Mouse (Mus musculus): Measurements from ENCODE around the gene Hcfc2.

The Hcfc2 gene

DNA sequence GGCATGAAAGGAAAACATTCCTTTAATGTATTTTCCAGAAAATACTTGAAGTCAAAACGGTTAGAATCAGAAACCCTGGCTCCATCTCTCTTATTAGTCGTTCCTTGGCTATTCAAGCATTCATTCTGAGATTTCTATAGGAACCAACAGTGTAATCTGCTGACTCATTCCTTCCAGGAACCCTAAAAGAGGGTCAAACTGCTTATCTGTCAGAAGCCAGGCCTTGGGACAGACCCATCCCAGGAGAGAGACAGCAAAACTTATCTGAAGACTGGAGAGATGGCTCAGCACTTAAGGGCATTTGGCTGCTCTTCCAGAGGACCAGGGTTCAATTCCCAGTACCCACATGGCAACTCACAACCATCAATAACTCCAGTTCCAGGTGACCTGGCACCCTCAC, 81.1 kb downstream of the Hcfc2 start:
- DNase-seq = no peak

DNA sequence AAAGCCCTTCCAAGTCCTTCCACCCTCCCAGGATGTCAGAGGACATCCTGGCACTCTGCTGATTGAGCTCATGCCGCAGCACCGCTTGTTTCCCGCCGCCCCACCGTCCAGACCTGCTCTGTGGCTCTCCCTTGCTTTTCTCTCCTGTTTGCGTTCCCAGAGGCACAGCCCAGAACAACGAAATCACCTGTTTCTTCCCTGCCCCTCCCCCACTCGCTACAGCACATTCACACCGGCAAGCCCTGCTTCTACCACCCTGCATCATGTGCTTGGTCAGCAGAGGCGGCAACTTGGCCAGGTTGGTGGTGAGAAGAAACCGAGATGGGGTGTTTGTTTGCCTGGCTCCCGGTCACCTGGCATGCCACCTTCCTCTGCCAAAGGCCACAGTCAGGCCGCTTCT, 81.9 kb downstream of the Hcfc2 start:
- DNase-seq = no peak

DNA sequence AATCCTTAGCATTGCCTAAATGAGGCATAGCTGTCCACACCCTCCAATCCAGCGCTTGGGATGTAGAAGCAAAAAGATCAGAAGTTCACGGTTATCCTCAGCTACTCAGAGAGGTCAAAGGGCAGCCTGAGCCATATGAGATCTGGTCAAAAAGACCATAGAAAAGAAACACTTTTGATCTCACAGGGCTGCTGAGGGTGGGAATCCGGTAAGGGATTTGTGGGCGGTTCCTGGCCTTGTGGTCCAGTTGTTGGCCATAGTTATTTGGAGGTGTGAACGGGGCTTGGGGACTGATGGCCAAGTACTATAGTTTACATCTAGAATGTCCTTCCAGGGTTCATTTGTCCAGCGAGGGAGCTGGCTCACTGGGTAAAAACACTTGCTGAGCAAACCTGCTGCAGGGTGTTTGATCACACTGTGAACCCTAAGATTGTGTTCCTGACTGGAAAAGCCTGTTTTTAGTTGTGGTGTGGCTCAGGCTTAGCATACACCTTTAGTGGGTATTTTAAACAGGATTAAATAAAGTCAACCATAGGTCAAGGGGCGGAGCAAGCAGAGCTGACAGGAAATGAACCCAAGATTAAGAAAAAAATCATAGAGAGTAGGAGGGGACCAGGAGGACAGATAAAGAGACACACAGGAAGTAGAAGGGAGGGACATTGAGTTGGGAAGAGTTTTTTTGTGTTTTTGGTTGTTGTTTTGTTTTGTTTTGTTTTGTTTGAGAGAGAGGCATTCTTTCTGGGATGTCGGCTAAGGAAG, 83.0 kb downstream of the Hcfc2 start:
- no peak for DNase-seq

GRCm38 (mm10) chr10:82779831-82780230, 83.9 kb downstream of the Hcfc2 start:
- DNase-seq = no peak

- no peak for DNase-seq
These were observed 84.4 kb downstream of the Hcfc2 start for GRCm38 (mm10) chr10:82780322-82780721.

- DNase-seq = no peak
These were observed 84.9 kb downstream of the Hcfc2 start for GRCm38 (mm10) chr10:82780816-82781215.

DNA sequence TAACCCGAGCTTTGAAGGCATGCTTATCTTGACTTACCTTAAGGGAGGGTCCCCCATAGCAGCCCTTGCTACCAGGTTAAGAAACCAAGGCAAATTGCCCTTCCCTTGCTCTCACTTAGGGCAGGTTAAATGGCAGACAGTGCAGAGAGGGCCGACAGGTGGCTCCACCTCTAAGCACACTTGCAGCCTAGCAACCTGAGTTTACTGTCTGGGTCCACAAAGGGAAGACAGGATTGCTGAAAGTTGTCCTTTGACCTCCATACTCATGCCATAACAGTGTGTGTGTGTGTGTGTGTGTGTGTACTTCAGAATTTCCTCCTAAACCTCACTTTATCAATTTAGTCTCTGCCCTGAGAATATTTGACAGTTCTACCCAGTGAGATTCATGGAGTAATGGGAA, 86.5 kb downstream of the Hcfc2 start:
- DNase-seq = no peak

- no peak for DNase-seq
These were observed 93.2 kb downstream of the Hcfc2 start for GRCm38 (mm10) chr10:82789181-82789580.

DNA sequence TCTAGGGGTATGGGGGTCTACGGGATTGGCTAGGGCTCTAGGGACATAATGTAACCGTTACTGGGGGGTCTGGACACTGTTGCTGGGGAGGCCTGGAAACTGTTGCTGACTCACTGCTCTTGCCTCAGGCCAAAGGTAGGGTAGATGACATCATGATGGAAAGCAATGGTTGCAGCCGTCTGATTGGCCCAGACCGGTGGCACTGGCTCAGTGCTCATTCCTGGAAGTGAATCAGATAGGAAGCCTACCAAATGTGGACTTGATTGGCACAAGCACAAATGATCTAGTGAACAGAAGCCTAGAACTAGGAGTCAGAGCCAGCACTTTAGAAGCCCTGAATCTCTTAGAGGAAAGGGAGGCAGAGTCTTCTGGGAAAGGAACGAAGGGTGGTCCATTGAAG, 94.5 kb downstream of the Hcfc2 start:
- DNase-seq = no peak

DNA sequence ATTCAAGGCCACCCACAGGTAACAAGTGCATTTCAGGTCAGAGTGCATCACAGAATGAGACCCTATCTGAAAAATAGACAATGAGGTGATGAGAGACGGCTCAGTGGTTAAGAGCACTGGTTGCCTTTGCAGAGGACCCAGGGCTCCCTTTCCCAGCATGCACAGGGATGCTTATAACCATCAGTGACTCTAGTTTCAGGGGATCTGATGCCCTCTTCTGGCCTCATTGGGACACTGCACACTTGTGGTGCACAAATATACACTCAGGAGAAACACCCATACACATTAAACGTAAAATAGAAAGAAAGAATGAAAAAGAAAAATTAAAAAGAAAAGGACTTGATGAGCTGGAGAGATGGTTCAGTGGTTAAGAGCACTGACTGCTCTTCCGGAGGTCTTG, 95.8 kb downstream of the Hcfc2 start:
- no peak for DNase-seq

Data from thymus, adult 18-20 months (tissue).